Mouse (Mus musculus): Measurements from ENCODE around the gene Ptpn5.
A peak's percentile ranks its signal among the peaks of the same experiment; 100 is the strongest.

Ptpn5 gene

GRCm38 (mm10) chr7:47133331-47133730 is at the start of gene Ptpn5:
Gene Ptpn5 (minus strand): TSS chr7:47133684.
- no peak for DNase-seq (ENCODE audit: low spot score)

- no peak for DNase-seq (ENCODE audit: low spot score)
These were observed 37.3 kb upstream of the Ptpn5 start for GRCm38 (mm10) chr7:47170814-47171213.

- DNase-seq (ENCODE audit: low spot score): no peak
These were observed 31.5 kb upstream of the Ptpn5 start for GRCm38 (mm10) chr7:47165028-47165427.

- DNase-seq (ENCODE audit: low spot score): no peak
These were observed 29.7 kb upstream of the Ptpn5 start for GRCm38 (mm10) chr7:47163203-47163602.

GRCm38 (mm10) chr7:47158451-47158850 is 25.0 kb upstream of the Ptpn5 start:
- DNase-seq (ENCODE audit: low spot score): no peak

- no peak for DNase-seq (ENCODE audit: low spot score)
These were observed 24.3 kb upstream of the Ptpn5 start for GRCm38 (mm10) chr7:47157743-47158142.

- DNase-seq (ENCODE audit: low spot score): no peak
These were observed 22.4 kb upstream of the Ptpn5 start for GRCm38 (mm10) chr7:47155849-47156248.

- DNase-seq (ENCODE audit: low spot score): no peak
These were observed 21.9 kb upstream of the Ptpn5 start for GRCm38 (mm10) chr7:47155396-47155795.

- peak; percentile 18 for DNase-seq (ENCODE audit: low spot score)
These were observed 17.1 kb upstream of the Ptpn5 start for GRCm38 (mm10) chr7:47150420-47151061.

GRCm38 (mm10) chr7:47148298-47148697 is 14.8 kb upstream of the Ptpn5 start:
- DNase-seq (ENCODE audit: low spot score): no peak

- no peak for DNase-seq (ENCODE audit: low spot score)
These were observed 12.7 kb upstream of the Ptpn5 start for GRCm38 (mm10) chr7:47146034-47146812.

- DNase-seq (ENCODE audit: low spot score): no peak
These were observed 10.8 kb upstream of the Ptpn5 start for GRCm38 (mm10) chr7:47144299-47144698.

GRCm38 (mm10) chr7:47139823-47140325 is 6.4 kb upstream of the Ptpn5 start:
- DNase-seq (ENCODE audit: low spot score): no peak

- DNase-seq (ENCODE audit: low spot score): no peak
These were observed 1.1 kb upstream of the Ptpn5 start for GRCm38 (mm10) chr7:47134570-47134969.

- DNase-seq (ENCODE audit: low spot score): no peak
These were observed 588 bp downstream of the Ptpn5 start for GRCm38 (mm10) chr7:47132931-47133260.

GRCm38 (mm10) chr7:47132180-47132930 is 1.1 kb downstream of the Ptpn5 start:
- DNase-seq (ENCODE audit: low spot score): no peak

- DNase-seq (ENCODE audit: low spot score): no peak
These were observed 1.7 kb downstream of the Ptpn5 start for GRCm38 (mm10) chr7:47131840-47132179.

GRCm38 (mm10) chr7:47131258-47131657 is 2.2 kb downstream of the Ptpn5 start:
- DNase-seq (ENCODE audit: low spot score): no peak

- DNase-seq (ENCODE audit: low spot score): no peak
These were observed 11.5 kb downstream of the Ptpn5 start for GRCm38 (mm10) chr7:47122026-47122425.

- no peak for DNase-seq (ENCODE audit: low spot score)
These were observed 16.8 kb downstream of the Ptpn5 start for GRCm38 (mm10) chr7:47116666-47117065.

- DNase-seq (ENCODE audit: low spot score): no peak
These were observed 18.0 kb downstream of the Ptpn5 start for GRCm38 (mm10) chr7:47115491-47115890.

- no peak for DNase-seq (ENCODE audit: low spot score)
These were observed 20.1 kb downstream of the Ptpn5 start for GRCm38 (mm10) chr7:47113383-47113782.

GRCm38 (mm10) chr7:47112036-47112435 is 21.4 kb downstream of the Ptpn5 start:
- DNase-seq (ENCODE audit: low spot score): no peak

All from urinary bladder, postnatal 25 days (tissue).